Mouse (Mus musculus) heart, embryonic 10.5 days (tissue): Measurements from ENCODE around the gene Colec11. TPM values are rescaled to one million over a fixed set of nuclear protein-coding genes. Genes with fewer than 3 reads are reported as not detected.

Source experiments
- polyA plus RNA-seq: library from polyadenylated mRNA; unstranded; fragments of >200 nt; fragmentation: Nextera tagmentation; extraction: Ambion mirVana; gene quantifications from 2 replicates; pipeline ENCODE4 v1.2.1, GENCODE M21; 2016

The Colec11 gene
- polyA plus RNA-seq, 1 experiment from 2014 or later = 9.9 TPM

Other genes starting within 250 kb of the Colec11 start
- 0.12 and 0.18 TPM in 2 replicates for gene Dcdc2c, start 71.0 kb downstream of the Colec11 start, polyA plus RNA-seq
- gene Allc, start 40.9 kb downstream of the Colec11 start, polyA plus RNA-seq = not detected in 2 replicates
- 484 and 569 TPM in 2 replicates for gene Rps7, start 12.6 kb upstream of the Colec11 start, polyA plus RNA-seq
- gene Rnaseh1, start 26.2 kb upstream of the Colec11 start, polyA plus RNA-seq = 24.6 and 28.9 TPM in 2 replicates
- 42.9 and 56.2 TPM in 2 replicates for gene Adi1, start 51.9 kb upstream of the Colec11 start, polyA plus RNA-seq
- gene Trappc12, start 127.1 kb upstream of the Colec11 start, polyA plus RNA-seq = 31.6 and 34.0 TPM in 2 replicates
- gene Eipr1, start 128.4 kb upstream of the Colec11 start, polyA plus RNA-seq = 31.3 and 36.0 TPM in 2 replicates